Mouse (Mus musculus) neural tube, embryonic 10.5 days (tissue): ENCODE measurements around the gene Ttc17.
"Not testable (repeated sequence)": the region's sequence is repeated elsewhere in the genome, so short reads cannot be mapped to it uniquely, and the experiment has no call there.

Experiments used
- DNase-seq: peaks from one replicate; pipeline ENCODE4 v3.0.0-alpha.2; 2017; ENCODE audit warnings: low spot score; ENCODE audit errors: extremely low spot score

The Ttc17 gene

DNA sequence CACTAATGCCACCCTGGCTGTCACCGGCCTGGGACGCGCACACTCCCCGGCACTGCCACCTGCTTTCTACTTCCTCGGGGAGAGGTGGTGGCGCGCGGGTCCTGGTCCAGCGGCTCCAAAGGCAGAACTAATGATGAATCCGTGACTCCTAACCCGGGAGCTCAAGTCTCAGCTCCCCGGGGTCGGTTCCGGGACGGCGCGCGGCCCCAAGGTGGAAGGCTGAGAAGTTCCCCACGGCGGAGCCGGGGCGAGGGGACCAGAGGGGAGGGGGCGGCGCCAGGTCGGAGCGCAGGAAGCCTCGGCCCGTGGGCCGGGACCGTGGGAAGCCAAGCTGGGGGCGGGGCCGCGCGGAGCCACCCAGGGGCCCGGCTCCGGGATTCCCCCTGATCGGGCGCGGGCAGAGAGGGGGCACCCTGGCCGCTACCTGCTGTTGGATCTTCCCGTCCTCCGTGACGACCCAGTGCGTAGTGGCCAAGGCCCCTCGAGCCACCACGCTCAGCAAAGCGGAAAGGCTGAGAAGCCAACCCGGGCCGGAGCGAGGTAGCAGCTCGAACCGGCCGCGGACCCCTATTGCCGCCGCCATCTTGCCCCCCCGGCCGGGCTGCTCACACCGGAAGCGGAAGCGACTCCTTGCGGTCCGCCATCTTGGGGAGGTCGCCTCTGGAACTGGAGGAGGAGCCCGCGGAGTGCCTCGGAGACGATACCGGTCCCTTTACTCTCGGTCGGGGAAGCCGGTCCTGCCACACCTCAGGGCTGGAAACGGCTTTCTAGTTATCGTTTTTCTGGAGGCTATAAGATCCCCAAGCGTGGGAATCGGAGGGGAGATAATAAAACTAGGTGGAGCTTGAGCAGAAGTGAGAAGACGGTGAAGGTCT, at the start of gene Ttc17:
Ttc17 (minus strand) TSS at position 607 of the 875 bp plus-strand sequence.
- peak; percentile 93 for DNase-seq

DNA sequence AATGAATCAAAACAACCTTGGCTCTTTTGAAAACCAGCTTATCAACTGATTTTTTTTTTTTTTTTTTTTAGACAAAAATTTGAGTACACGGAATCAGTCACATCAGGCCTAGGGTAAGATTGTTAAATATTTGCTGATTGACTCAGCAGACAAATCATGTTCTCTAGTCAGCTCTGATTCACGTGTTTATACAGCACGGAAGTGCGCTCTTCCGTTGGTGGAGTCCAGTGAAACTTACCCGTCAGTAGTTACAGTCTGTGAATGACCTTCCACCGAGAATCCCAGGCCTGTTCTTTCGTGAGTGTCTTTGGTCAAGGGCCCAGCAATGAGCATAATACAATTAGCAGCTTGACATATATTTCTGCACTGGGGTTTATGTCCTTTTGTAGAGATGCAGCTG, 43.2 kb upstream of the Ttc17 start:
- no peak for DNase-seq

DNA sequence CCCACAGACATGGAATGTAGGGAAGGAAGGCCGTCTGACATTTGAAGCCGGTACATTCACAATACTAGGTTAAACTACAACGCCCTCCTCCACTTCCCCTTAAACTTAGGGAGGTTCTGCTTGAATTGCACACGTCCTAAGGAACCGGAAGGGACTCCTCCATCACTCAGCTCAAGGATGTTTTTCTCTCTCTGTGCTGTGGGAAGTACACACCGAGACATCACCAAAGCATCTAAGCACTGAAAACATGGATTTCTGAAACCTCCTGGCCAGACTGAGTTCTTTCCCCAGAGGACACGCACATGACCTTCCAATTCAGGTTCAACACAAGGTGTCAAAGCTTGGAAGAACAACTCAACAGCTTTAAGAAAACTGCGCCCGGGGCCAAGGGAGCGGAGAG, 30.5 kb upstream of the Ttc17 start:
- DNase-seq, result peak; percentile 15

DNA sequence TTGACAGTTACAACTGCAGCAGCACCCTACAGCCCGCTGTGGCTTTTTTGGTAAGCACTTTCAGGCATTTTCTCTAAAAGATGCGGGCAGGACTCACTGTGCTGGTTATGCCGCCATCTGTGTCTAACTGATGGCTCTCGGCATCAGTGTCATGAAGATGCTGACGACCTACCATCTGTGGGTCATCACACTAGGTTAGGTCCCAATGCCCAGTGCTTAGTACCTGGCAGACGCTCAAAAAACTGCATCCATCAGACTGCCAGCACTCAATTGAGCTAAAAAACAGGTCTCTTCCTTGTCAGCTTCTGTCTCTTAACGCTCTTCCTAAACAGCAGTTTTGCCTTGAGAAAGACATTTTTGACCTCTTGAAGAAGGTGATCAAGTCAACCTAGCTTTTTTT, 29.0 kb upstream of the Ttc17 start:
- no peak for DNase-seq

DNA sequence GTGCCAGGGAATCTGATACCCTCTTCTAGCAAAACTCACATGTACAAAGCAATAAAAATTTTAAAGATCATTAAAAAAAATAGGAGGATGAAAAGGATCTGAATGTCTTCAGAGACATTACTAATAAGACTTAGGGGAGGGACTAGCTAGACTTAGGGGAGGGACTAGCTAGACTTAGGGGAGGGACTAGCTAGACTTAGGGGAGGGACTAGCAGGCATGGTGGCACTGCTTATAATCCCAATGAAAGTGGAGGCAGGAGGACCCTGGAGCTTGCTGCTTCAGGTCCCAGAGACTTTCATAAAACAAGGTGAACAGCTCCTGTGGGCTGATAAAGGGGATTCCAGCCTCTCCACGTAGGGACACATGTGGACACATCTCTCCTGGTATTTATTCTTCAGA, 28.3 kb upstream of the Ttc17 start:
- no peak for DNase-seq

DNA sequence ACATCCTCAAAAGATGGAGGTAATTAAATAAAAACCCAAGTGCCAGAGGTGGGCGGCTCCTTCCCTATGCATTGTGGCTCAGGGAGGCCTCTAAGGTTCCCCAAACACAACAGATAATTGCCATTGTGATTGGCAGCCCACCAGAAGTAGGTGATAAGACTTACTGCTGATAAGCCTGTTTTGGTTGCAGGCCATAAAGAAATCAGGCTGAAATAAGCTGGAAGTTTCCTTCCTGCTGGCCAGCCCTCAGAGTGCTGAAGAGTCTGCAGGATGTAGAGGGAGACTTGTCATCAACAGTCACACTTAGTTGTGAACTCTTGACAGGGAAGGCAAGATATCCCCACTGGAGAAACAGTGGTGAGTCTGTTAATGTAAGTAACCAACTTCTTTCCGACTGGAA, 25.7 kb upstream of the Ttc17 start:
- DNase-seq, result no peak

DNA sequence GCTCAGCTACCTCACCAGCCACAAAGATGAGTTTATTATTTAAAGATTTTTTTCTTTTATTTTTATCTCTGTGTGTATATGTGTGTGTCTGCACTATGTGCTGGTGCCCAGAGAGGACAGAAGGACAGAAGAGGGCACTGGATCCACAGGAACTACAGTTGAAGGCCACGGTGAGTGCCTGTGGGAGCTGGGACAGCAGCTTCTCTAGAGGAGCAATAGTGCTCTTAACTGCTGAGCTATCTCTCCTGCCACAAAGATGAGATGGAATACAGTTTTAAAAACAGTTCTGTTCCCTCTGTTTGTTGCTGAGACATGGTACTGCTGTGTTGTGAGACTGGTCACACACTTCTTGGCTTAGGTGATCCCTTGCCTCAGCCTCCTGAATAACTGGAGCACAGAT, 22.0 kb upstream of the Ttc17 start:
- no peak for DNase-seq

DNA sequence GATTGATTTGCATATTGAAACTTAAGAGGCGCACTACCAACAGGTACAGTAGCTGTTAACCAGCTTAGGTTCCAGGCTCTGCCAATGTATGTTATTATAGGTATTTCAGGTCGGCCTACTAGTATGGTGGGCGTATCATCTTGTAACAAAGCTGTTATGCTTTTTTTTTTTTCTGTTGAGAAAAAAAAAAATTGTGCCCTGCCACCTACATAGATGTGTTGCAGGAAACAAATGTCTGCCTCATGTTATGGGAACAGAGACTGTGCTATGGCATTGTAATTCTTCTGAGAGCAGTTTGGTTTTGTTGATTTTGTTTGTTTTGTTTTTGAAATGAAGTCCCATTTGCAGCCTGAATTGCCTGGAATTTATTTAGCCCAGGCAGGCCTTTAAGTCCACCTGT, 952 bp upstream of the Ttc17 start:
- DNase-seq, result no peak

DNA sequence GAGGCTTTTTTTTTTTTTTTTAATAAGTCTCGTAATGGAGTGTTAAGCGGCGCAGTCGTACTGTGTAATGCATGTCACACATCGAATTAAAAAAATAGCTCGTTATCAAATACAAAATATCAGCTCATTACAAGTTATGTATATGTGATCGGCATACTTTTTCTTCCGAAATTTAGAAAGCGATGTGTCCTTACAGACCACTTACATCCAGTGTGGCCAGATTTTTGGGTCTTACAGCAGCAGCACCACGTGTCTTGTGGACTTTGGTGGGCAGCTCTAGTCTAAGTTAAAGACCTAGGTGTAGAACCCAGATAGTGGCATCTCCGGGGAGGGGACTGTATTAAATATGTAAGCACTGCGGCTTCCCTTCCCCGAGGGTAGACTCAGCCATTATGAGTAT, 532 bp upstream of the Ttc17 start:
- DNase-seq, result no peak

DNA sequence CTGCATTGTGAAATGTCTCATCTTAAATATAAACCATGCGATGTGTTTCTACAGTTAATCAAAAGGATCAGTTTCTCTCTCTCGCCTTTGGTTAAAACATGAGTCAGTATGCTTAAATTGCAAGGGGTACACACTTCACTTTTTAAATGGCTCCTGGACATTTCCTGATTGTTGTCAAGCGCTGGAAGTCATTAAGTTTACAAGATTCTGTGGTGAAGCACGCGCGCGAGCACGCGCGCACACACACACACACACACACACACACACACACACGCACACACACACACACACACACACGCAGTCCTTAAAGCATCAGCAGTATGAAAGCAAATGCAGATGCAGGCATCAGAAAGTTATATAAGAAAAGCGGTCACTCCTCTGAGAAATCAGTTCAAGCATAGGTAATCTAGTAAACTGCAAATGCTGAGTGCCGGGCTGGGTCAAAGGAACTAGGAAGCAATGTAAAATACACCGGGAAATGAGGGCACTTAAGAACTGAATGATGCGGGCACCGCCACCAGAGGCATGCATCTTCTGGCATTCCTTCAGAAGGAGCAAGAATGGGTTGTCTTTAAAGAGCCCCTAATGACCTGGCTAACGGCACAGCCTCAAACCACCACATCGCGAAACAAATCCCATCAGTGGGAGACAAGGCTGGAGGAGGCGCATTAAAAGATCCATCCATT, 949 bp downstream of the Ttc17 start:
- no peak for DNase-seq

DNA sequence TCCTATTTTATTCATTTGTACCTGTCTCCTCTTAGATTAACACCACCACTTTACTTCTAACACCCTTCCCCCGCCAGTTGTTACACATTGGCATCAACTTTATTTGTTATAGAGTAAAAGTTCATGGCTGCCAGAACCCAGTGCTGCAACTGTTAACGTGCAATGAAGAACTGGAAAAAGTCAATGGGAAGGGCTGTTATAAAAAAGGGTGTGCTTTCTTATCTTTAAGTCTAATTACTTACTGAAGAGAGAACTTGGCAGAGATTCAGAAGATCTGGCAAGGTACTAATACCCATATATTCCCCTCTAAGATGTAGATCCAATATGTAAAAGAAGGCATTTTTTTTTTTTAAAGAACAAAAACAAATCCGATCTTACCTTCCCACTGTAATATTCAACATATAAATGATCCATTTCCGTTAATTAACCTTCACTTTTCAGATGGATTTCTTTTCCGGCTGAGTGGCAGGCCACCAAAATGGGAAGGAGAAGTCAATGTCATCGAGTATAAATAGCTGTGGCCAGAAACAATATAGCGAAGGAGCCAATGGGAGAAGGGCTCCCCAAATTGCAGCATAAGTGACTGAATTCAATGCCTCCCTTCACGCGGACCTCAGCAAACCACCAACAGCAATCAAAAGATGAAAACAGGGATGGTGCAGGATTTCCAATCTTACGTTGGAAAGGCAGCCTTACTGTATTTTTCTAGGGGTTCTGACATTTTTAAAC, 1.8 kb downstream of the Ttc17 start:
- no peak for DNase-seq

DNA sequence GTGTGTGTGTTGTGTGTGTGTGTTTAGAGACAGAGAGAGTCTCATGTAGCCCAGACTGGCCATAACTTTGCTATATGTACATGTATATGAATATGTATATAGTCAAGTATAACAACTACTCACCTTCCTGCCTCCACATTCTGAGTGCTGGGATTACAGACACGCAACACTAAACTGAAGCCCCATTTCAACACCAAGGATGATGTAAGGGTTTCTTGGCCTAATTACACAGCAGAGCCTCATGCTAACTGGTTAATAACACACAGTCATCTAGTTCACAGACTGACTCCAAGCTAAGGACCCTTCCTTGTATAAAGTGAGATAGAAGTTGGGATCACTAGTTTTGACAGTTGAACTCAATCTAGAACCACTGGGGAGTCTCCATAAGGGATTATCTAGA, 3.9 kb downstream of the Ttc17 start:
- no peak for DNase-seq

DNA sequence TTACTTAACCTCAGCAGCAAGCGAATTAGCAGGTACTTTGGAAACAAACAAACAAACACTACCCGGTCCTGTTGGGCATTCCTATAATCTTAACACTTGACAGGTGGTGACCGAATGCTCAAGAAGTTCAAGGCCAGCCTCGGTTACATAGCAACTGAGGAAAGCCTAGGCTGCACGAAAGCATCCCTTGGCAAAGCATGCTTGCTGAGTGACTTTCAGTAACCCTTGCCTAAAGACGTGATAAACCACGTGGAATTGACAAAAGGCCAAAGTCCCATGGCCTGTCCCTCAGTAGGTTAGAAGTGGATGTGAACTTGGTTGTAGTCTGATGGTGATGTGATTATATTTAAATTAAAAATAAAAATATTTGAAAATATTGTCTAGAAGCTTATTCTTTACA, 4.4 kb downstream of the Ttc17 start:
- no peak for DNase-seq

DNA sequence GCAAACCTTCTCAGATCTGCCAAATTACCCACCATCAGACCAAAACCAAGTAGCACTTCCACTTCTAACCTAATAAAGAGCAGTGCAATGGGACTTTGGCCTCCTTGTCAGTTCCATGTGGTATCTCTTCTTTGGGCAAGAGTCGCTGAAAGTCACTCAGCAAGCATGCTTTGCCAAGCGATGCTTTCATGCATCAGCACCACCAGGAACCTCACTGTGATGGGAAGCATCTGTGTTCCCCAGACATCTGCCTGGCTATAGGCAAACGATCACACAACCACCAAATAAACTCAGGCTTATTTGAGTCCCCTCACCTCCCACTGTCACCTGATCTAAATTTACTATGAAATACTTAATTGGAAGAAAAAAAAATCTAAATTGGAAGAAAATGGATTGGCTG, 5.5 kb downstream of the Ttc17 start:
- no peak for DNase-seq

DNA sequence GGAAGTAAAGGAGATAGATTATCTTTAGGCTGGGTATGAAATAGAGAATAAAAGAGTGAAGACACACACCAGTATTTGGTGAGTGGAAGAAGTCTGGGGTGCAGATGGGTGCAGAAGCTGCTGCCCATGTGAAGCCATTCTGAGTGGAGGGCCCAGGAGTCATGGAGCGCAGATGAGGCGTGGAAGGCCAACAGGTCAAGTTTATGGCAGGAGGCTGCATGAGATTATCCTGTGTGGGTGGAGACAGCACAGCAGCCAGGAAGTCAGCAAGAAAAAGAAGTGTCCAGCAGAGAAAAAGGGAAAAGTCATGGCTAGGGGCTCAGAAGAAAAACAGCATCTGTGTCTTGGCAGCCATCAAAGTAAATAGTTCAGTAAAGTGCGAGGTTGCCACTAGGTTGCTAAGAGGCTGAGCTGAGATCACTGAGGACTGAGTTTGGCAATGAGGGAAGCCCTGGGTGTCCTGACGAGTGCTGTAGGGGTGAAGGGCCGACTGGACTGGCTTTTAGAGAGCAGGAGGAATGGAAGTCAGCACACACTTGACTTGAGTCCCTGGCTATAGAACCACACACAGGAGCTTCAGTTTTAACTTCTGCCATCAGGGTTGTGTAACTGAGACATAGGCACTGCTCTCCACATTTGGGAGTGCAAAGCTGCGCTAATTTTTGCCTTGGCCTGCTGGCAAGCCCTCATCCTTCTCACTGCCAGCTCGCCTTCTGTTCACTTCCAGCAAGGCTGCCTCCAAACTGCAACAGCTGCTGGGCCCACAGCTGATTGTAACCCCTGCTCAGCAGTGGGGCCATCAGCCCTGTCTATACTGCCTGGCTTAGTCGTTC, 8.1 kb downstream of the Ttc17 start:
- DNase-seq, result no peak

DNA sequence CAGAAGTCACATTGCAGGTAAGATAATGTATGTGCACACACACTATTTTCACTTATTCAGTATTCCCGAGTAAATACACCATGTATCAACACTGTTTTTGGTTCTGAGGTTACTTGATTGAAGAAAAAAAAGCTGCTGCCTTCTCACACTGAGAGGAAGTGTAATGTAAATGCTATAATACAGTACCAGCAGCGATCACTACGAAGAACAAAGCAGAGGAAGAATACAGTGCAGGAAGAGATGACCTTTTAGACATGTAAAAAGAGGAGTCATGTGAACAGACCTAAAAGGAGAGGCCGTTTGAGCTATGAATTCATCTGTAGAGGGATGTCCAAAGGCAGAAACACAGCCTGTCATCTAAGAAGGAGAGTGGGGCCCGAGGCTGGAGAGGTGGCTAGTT, 9.0 kb downstream of the Ttc17 start:
- DNase-seq, result no peak

DNA sequence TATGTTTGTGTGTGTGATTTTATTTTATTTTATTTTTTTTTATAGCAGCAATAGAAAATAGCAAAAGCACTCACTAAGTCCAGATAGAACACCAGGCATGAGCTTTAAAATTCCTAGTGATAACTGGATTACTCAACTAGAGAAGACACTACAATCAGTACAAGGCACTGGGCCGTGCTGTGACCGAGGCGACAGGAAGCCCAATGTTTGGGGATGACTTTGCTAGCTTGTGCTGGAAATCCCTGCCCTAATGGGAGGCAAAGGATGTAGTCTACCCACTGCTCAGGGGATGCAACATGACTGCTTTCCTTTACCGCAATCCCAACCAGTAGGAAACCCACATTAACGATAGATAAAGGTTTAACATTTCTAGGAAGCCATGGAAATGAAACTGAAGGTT, 10.2 kb downstream of the Ttc17 start:
- no peak for DNase-seq

DNA sequence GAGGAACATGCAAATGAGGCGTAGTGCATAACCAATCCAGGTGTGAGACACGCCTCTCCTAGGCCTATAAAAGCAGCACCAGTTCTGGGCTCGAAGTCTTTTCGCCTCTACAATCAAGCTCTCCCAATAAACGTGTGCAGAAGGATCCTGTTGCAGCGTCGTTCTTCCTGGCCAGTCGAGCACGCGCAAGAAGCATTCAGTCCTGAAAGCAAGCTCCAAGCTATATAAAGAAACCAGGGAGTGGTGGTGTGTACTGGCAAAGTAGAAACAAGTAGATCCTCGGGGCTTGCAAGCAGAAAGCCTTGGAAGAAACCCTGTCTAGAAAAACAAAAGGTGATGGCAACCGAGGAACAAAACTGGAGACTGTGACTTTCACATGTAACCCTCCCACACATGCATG, 15.4 kb downstream of the Ttc17 start:
- not testable (repeated sequence) for DNase-seq

DNA sequence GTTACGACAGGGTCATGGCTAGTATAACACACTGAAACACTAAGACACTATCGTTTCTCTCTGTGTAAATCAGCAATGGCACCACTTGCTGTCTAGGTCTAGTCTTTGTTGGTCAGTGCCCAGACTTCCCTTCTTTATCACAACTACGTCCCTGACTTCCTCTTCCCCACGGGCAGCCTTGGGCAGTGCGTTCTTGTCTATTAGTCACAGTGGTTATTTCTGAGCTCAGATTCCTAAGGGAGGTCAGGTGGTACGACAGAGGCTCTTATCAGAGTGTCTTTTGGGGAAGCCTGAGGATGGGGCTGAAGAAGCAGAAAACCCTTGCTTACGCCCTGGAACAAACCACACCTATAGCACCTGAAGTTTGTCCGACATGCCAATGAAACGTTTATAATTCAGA, 17.5 kb downstream of the Ttc17 start:
- DNase-seq, result no peak

DNA sequence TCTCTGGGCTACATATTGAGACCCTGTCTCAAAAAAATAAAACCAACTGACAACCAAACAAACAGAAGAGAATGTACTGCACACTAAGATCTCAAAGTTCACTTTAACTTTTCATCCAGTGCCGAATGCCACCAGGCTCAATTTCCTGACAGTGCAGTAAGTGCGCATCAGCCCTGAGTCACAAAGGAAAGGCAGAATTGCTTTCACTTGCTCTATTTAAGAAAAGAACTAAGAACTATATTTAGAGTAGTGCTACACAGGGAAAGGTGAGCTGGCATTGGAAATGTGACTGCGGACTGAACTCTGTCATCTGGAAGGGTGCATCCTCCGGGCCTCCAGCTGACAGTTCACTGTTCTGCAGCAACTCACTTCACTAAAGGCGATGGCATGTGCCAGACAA, 18.6 kb downstream of the Ttc17 start:
- no peak for DNase-seq

DNA sequence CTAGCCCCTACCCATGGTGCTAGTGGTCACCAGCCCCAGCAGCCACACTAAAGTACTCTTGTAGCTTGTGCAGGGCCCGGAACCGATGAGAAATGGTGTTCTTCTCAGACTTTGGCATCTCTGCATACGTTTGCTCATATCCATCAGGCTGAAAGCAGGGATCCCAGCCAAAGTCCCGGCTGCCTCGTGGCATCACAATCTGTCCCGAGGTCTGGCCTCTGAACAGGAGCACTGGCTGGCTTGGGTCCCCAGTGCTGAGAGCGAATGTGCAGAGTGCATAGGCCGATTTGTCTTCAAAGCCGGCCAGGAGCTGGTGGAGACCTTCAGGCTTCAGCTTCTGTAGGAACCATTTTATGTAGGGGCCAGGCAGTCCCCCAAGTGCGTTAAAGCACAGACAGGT, 22.0 kb downstream of the Ttc17 start:
- not testable (repeated sequence) for DNase-seq
